8 mouse cellular contexts compared by ENCODE assay signal in genomic region chr6:59209299-59209707, GRCm38 (mm10). TPM values are rescaled to one million over a fixed set of nuclear protein-coding genes. Genes with fewer than 3 reads are reported as not detected.
A peak's percentile ranks its signal among the peaks of the same experiment; 100 is the strongest.
DNase-seq lines count a peak whose midpoint lies in the region; ATAC-seq and TF ChIP-seq lines count a peak whose summit lies in the region.

No protein-coding gene starts in this region.

- peak overlapping the region; percentile 85 for H3K4me3 ChIP-seq in erythroblast, embryonic 14.5 days (replicated peaks)
- H3K4me3 ChIP-seq in intestine, embryonic 16.5 days (ENCODE audit: low read length) = peak overlapping the region; percentile 91
- H3K4me3 ChIP-seq in olfactory bulb, adult 2 months (ENCODE audit: insufficient read depth, low read depth, low read length) = peak overlapping the region; percentile 88

- peak; percentile 6 to 37 for DNase-seq in kidney, adult 8-10 months
- DNase-seq in kidney, postnatal 4 days = no peak
- DNase-seq in MEL-GATA-1-ER (ENCODE audit: extremely low read depth, low read depth) = peak; percentile 53
- peak; percentile 26 to 52 for DNase-seq in lung, adult 18-20 months
- no peak for DNase-seq in testis, postnatal 10 days (ENCODE audit: low spot score)

- H3K27me3 ChIP-seq in erythroblast, embryonic 14.5 days (ENCODE audit: control insufficient read depth) = no peaks in the 10 kb centered on the region
- H3K27me3 ChIP-seq in intestine, embryonic 16.5 days (replicated peaks; ENCODE audit: control insufficient read depth, insufficient read depth, low read length) = no peaks in the 10 kb centered on the region

- TF ChIP-seq CTCF in olfactory bulb, adult 2 months (IDR thresholded peaks at IDR 0.05; ENCODE audit: insufficient read depth, low read depth, low read length) = no peak

- peak overlapping the region; percentile 87 for H3K27ac ChIP-seq in intestine, embryonic 16.5 days (ENCODE audit: low read length)
- no peak overlapping the region for H3K27ac ChIP-seq in olfactory bulb, adult 2 months (ENCODE audit: insufficient read depth, low read depth, low read length)

- no peaks in the 10 kb centered on the region for H3K36me3 ChIP-seq in erythroblast, embryonic 14.5 days (ENCODE audit: control insufficient read depth)
- H3K36me3 ChIP-seq in intestine, embryonic 16.5 days (ENCODE audit: control insufficient read depth, insufficient read depth, low read length) = no peaks in the 10 kb centered on the region

- no peaks in the 10 kb centered on the region for H3K9me3 ChIP-seq in erythroblast, embryonic 14.5 days (ENCODE audit: control insufficient read depth, low read length)
- H3K9me3 ChIP-seq in intestine, embryonic 16.5 days (ENCODE audit: control insufficient read depth, low read length) = no peaks in the 10 kb centered on the region

- peaks cover 16% of the 10 kb centered on the region for H3K4me1 ChIP-seq in erythroblast, embryonic 14.5 days (ENCODE audit: control insufficient read depth)
- H3K4me1 ChIP-seq in intestine, embryonic 16.5 days (ENCODE audit: control insufficient read depth, insufficient read depth, low read length) = no peaks in the 10 kb centered on the region
- no peaks in the 10 kb centered on the region for H3K4me1 ChIP-seq in olfactory bulb, adult 2 months (ENCODE audit: control insufficient read depth, insufficient read depth, low read length)

- H3K4me2 ChIP-seq in intestine, embryonic 16.5 days (ENCODE audit: low read depth, low read length) = peak overlapping the region; percentile 75

- no peak for TF ChIP-seq POLR2A in olfactory bulb, adult 2 months (IDR thresholded peaks at IDR 0.05; ENCODE audit: insufficient read depth, low read depth, low read length)

- 21% methylated on average over 5 of the region's 5 CpGs for WGBS in intestine, embryonic 16.5 days
- 13% methylated on average over 5 of the region's 5 CpGs for WGBS in olfactory bulb, adult 2 months

- peak; percentile 72 for ATAC-seq in intestine, embryonic 16.5 days

- peak overlapping the region; percentile 96 for H3K9ac ChIP-seq in intestine, embryonic 16.5 days (ENCODE audit: low read depth, low read length)

RNA-seq across cellular contexts. Expression of gene Tigd2, which starts 0.6 kb away (rescaled TPM):
- 0.09 and 0.10 TPM in 2 replicates for polyA plus RNA-seq in erythroblast, embryonic 14.5 days (2012)
- polyA plus RNA-seq in intestine, embryonic 16.5 days (2015; fragmentation: Nextera tagmentation; extraction: Ambion mirVana) = 11.9 and 12.3 TPM in 2 replicates
- not detected in 2 replicates for polyA plus RNA-seq in olfactory bulb, adult 2 months (2012; ENCODE audit: insufficient read depth, insufficient read length, low replicate concordance, missing spikeins)

Comparison
In these comparisons a context has a peak if more than half of its experiments do, and no peak if none do; other contexts are left out.
1. DNase-seq: peak in kidney, adult 8-10 months (2 of 2), MEL-GATA-1-ER (single experiment) and lung, adult 18-20 months (2 of 2); none in kidney, postnatal 4 days (0 of 2) and testis, postnatal 10 days (single experiment).
2. RNA of gene Tigd2, which starts 0.6 kb away (polyA plus RNA-seq): 11.9 to 12.3 TPM in intestine, embryonic 16.5 days; 0.09 to 0.10 TPM in erythroblast, embryonic 14.5 days and not detected in olfactory bulb, adult 2 months; every median in the first group is over 10 times any median in the second.
3. Peak in every context shown above with its lines, with median percentiles within 50 percentile points of each other: H3K4me3 ChIP-seq.